Mouse (Mus musculus) small intestine, adult 2 months (tissue): ENCODE measurements at regions not wholly inside any gene's neighbourhood (a gene's known extent, or its start where the extent isn't known, plus 50 kb on each side); places are given as distances from the start of the nearest gene placed in this dataset.

Source experiments
- CTCF ChIP-seq: fragments of 200-500 bp; IDR thresholded peaks from 2 replicates; pipeline ENCODE4 v1.5.1; 2012; ENCODE audit warnings: low read depth, mild to moderate bottlenecking, control low read depth, inconsistent platforms, low read length, moderate library complexity, mixed read lengths; ENCODE audit not compliant: insufficient replicate concordance, insufficient read length; ENCODE audit errors: extremely low read depth
- POLR2A ChIP-seq: fragments of 200-500 bp; IDR thresholded peaks from 2 replicates; pipeline ENCODE4 v1.6.1; 2012; ENCODE audit warnings: low read depth, mild to moderate bottlenecking, control low read depth, inconsistent platforms, low read length, moderate library complexity

DNA sequence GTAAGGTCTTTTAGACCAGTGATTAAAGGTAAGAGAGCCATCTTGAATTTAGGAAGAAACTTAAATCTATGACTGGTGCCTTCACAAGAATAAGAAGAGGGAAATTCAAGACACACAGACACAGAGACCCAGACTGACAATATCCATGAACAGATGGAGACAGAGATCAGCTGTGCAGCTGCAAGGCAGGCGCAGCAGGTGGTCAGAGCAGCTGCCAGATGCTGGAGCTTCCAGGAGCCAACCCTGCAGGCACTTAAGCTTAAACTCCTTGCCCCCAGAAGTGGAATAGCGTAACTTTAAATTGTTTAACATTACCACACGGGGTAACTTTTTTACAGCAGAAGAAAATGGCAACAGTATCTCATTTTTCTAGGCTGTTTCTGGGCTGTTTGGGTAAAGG lies 189.6 kb upstream of the Spaca1 start:
- no peak for TF ChIP-seq CTCF
- no peak for TF ChIP-seq POLR2A
